Mouse (Mus musculus) stomach, embryonic 16.5 days (tissue): ENCODE results near the gene Trim12c. TPM values are rescaled to one million over a fixed set of nuclear protein-coding genes. Genes with fewer than 3 reads are reported as not detected.
"Not testable (repeated sequence)": the region's sequence is repeated elsewhere in the genome, so short reads cannot be mapped to it uniquely, and the experiment has no call there.

Source experiments
- ATAC-seq: fragments of 200-750 bp; cut with Nextera tagmentation; 2 replicates; pipeline ENCODE4 v1.8.0; 2017; ENCODE audit warnings: moderate number of reproducible peaks, moderate TSS enrichment; ENCODE audit not compliant: insufficient read depth, low FRiP score
- H3K27ac ChIP-seq: fragments of 300-500 bp; sonication (generic); 2 replicates; pipeline ENCODE4 v1.5.1; 2014; ENCODE audit warnings: low read length
- H3K27me3 ChIP-seq: fragments of 300-500 bp; sonication (generic); 2 replicates; pipeline ENCODE4 v1.6.1; 2014; ENCODE audit warnings: low read length, control low read depth, mixed read lengths; ENCODE audit not compliant: control insufficient read depth, insufficient read depth
- H3K36me3 ChIP-seq: fragments of 300-500 bp; sonication (generic); 2 replicates; pipeline ENCODE4 v1.6.1; 2014; ENCODE audit warnings: low read length; ENCODE audit not compliant: control insufficient read depth, insufficient read depth
- H3K4me1 ChIP-seq: fragments of 300-500 bp; sonication (generic); 2 replicates; pipeline ENCODE4 v1.6.1; 2014; ENCODE audit warnings: low read length, control low read depth, mixed read lengths; ENCODE audit not compliant: control insufficient read depth, insufficient read depth
- H3K4me2 ChIP-seq: fragments of 300-500 bp; sonication (generic); 2 replicates; pipeline ENCODE4 v1.6.1; 2014; ENCODE audit warnings: low read depth, low read length, mixed read lengths
- H3K4me3 ChIP-seq: fragments of 300-500 bp; sonication (generic); replicated peaks from 2 replicates; pipeline ENCODE4 v1.5.1; 2014; ENCODE audit warnings: mild to moderate bottlenecking, low read length
- H3K9ac ChIP-seq: fragments of 300-500 bp; sonication (generic); 2 replicates; pipeline ENCODE4 v1.6.1; 2014; ENCODE audit warnings: low read length
- H3K9me3 ChIP-seq: fragments of 300-500 bp; sonication (generic); replicated peaks from 2 replicates; pipeline ENCODE4 v1.6.1; 2016; ENCODE audit warnings: low read length, control low read depth; ENCODE audit not compliant: control insufficient read depth
- WGBS: fragments of 180-500 bp; shearing (Covaris S2); extraction: QIAGEN DNeasy Blood & Tissue Kit; methylation state at CpG from one replicate; pipeline ENCODE4 v1.1.7; 2014; 5-methylcytosine and 5-hydroxymethylcytosine counted together
- polyA plus RNA-seq: library from polyadenylated mRNA; unstranded; fragments of >200 nt; fragmentation: Nextera tagmentation; extraction: Ambion mirVana; gene quantifications from 2 replicates; pipeline ENCODE4 v1.2.1, GENCODE M21; 2015

The Trim12c gene
- polyA plus RNA-seq, 1 experiment from 2014 or later, result 2.8 TPM

- WGBS, result 83% methylated on average over 3 of the region's 3 CpGs
- not testable (repeated sequence) for ATAC-seq, H3K36me3 ChIP-seq, H3K4me3 ChIP-seq, H3K4me1 ChIP-seq, H3K4me2 ChIP-seq, H3K9ac ChIP-seq, H3K27ac ChIP-seq, H3K9me3 ChIP-seq, H3K27me3 ChIP-seq
These were observed 17.6 kb downstream of the Trim12c start for GRCm38 (mm10) chr7:104335547-104335946.

GRCm38 (mm10) chr7:104329171-104329570 lies 24.0 kb downstream of the Trim12c start, which contains the start of gene Trim34b:
Trim34b (plus strand) TSS chr7:104329471.
- not testable (repeated sequence) for ATAC-seq

GRCm38 (mm10) chr7:104322028-104322427 lies 31.1 kb downstream of the Trim12c start:
- ATAC-seq, result no peak
- H3K27me3 ChIP-seq, result no peaks in the 10 kb centered on the region
- no peak overlapping the region for H3K27ac ChIP-seq
- no peaks in the 10 kb centered on the region for H3K4me1 ChIP-seq
- no peak overlapping the region for H3K9ac ChIP-seq
- no peaks in the 10 kb centered on the region for H3K36me3 ChIP-seq
- no peaks in the 10 kb centered on the region for H3K9me3 ChIP-seq
- 57% methylated on average over 9 of the region's 9 CpGs for WGBS
- H3K4me2 ChIP-seq, result no peak overlapping the region
- no peak overlapping the region for H3K4me3 ChIP-seq

More at GRCm38 (mm10) chr7:104329171-104329570, 24.0 kb downstream of the Trim12c start, which contains the start of gene Trim34b:
- not testable (repeated sequence) for H3K27me3 ChIP-seq, H3K9me3 ChIP-seq, H3K9ac ChIP-seq, H3K4me3 ChIP-seq, H3K27ac ChIP-seq, H3K36me3 ChIP-seq, H3K4me1 ChIP-seq, H3K4me2 ChIP-seq
- 92% methylated on average over 2 of the region's 2 CpGs for WGBS

GRCm38 (mm10) chr7:104315369-104316080 lies 37.6 kb downstream of the Trim12c start, which contains the start of gene Trim12a:
Trim12a (minus strand) TSS chr7:104315466.
- Histone ChIP-seq H3K4me2 (peak within 1 kb of the TSS; percentile 51), H3K4me3 (peak within 1 kb of the TSS; percentile 55), H3K27ac (peak within 1 kb of the TSS; percentile 18; the same call in 1 of the 2 replicates), H3K9ac (peak within 1 kb of the TSS; percentile 64)
- 15% methylated on average over 4 of the region's 4 CpGs for WGBS
- not testable (repeated sequence) for H3K4me1 ChIP-seq, H3K36me3 ChIP-seq, H3K9me3 ChIP-seq, H3K27me3 ChIP-seq
- peak; percentile 92 for ATAC-seq

GRCm38 (mm10) chr7:104314796-104315353 lies 38.3 kb downstream of the Trim12c start:
- Histone ChIP-seq H3K27me3 (no peaks in the 10 kb centered on the region), H3K4me1 (no peaks in the 10 kb centered on the region), H3K9ac (peak overlapping the region; percentile 64), H3K4me3 (peak overlapping the region; percentile 55), H3K4me2 (peak overlapping the region; percentile 51), H3K36me3 (no peaks in the 10 kb centered on the region), H3K27ac (peak overlapping the region; percentile 18; the same call in 1 of the 2 replicates), H3K9me3 (no peaks in the 10 kb centered on the region)
- 8% methylated on average over 15 of the region's 15 CpGs for WGBS
- ATAC-seq, result peak; percentile 64

GRCm38 (mm10) chr7:104291638-104292400 lies 61.3 kb downstream of the Trim12c start:
- WGBS, result 83% methylated on average over 5 of the region's 5 CpGs

GRCm38 (mm10) chr7:104290641-104291040 lies 62.5 kb downstream of the Trim12c start:
- H3K27ac ChIP-seq, result no peak overlapping the region
- no peaks in the 10 kb centered on the region for H3K4me1 ChIP-seq
- H3K4me3 ChIP-seq, result no peak overlapping the region
- 79% methylated on average over 1 of the region's 1 CpGs for whole genome bisulfite sequencing
- no peaks in the 10 kb centered on the region for H3K36me3 ChIP-seq
- no peaks in the 10 kb centered on the region for H3K9me3 ChIP-seq
- H3K9ac ChIP-seq, result no peak overlapping the region
- no peak for ATAC-seq
- no peaks in the 10 kb centered on the region for H3K27me3 ChIP-seq
- no peak overlapping the region for H3K4me2 ChIP-seq

More at GRCm38 (mm10) chr7:104291638-104292400, 61.3 kb downstream of the Trim12c start:
- no peaks in the 10 kb centered on the region for H3K4me1 ChIP-seq
- H3K27me3 ChIP-seq, result no peaks in the 10 kb centered on the region
- H3K9me3 ChIP-seq, result no peaks in the 10 kb centered on the region
- no peak overlapping the region for H3K27ac ChIP-seq
- H3K9ac ChIP-seq, result no peak overlapping the region
- ATAC-seq, result no peak
- H3K4me3 ChIP-seq, result no peak overlapping the region
- H3K4me2 ChIP-seq, result no peak overlapping the region
- H3K36me3 ChIP-seq, result no peaks in the 10 kb centered on the region
